Mouse (Mus musculus): ENCODE results near the gene Surf4. TPM values are rescaled to one million over a fixed set of nuclear protein-coding genes. Genes with fewer than 3 reads are reported as not detected.

Gene Surf4
- total RNA-seq, 2 experiments from 2014 or later = 69.0 to 75.6 TPM

DNA sequence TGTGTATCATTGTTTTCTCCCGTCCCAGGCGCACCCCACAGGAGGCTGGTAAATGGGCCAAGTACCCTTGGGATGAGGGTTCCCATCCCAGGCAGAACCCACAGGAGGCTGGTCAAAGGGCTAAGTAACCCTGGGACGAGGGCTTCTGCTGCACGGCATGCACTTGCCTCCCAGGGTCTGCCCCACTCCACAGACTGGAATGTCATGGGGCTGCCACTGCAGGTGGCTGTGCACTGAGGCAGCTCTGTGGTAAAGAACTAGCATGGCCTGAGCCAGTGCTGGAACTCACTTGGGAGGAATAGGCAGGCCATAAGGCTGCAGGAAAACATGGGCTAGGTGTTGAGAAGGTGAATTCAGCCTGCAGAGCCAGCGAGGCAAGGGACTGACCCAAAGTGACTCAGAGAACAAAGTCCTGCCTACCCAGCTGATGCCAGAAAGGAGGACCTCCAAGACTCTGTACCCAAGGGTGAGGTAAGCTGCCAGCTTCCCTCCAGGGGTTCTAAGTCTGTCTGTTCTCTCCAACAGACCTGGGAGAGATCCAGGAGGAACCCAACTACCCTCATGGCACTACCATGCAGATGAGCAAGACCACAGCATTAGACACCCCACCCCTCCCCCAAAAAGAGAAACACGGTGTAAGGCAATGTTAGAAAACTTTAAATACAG, 13.4 kb downstream of the Surf4 start:
- intact Hi-C loops (cut with DNase I) = no loop called here
- TF ChIP-seq CTCF (IDR thresholded peaks at IDR 0.05) = no peak
- no peak for DNase-seq
- no peak overlapping the region for H3K27ac ChIP-seq
- no peak overlapping the region for H3K4me3 ChIP-seq

DNA sequence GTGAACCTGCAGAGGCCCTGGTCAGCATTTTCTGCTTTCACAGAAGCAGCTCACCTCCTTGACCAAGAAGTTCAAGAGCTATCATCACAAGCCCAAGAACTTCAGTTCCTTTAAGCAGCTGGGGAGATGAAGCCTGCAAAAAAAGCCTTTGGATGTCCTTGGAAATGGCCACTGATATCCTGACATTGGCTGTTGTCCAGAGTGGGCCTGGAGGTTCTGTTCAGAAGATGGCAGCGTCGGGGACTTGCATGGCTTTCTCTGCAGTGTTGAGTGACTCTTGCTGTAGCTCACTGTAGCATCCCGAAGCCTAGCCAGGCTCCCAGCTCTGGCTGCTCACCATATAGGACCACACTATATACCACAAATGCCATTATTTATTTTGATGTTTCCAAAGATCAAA, 14.0 kb downstream of the Surf4 start:
- intact Hi-C loops (cut with DNase I) = no loop called here

DNA sequence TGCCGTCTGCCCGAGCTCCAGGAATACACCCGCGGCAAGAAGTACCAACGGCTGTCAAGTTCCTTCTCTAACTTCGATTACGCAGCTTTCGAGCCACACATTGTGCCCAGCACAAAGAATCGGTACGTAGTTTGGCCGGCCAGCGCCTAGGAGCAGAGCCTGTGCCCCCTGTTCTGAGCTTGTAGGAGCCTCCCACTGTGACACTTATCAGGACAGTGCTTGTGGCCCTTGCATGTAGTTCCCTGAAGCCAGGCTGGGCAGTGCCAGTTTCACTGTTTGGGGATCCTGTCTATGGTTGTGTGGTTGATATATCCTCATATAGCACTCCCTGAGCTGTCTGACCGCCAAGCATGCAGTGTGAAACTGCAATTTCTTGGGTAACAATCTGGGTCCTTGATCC, 17.0 kb downstream of the Surf4 start:
- intact Hi-C loops (cut with DNase I) = no loop called here
- Histone ChIP-seq H3K4me3 (peak overlapping the region; percentile 89), H3K27ac (peak overlapping the region; percentile 93)
- no peak for TF ChIP-seq CTCF (IDR thresholded peaks at IDR 0.05)
- DNase-seq = no peak

More for the DNA sequence above, 14.0 kb downstream of the Surf4 start:
- no peak for DNase-seq
- Histone ChIP-seq H3K4me3 (no peak overlapping the region), H3K27ac (no peak overlapping the region)
- no peak for TF ChIP-seq CTCF (IDR thresholded peaks at IDR 0.05)

DNA sequence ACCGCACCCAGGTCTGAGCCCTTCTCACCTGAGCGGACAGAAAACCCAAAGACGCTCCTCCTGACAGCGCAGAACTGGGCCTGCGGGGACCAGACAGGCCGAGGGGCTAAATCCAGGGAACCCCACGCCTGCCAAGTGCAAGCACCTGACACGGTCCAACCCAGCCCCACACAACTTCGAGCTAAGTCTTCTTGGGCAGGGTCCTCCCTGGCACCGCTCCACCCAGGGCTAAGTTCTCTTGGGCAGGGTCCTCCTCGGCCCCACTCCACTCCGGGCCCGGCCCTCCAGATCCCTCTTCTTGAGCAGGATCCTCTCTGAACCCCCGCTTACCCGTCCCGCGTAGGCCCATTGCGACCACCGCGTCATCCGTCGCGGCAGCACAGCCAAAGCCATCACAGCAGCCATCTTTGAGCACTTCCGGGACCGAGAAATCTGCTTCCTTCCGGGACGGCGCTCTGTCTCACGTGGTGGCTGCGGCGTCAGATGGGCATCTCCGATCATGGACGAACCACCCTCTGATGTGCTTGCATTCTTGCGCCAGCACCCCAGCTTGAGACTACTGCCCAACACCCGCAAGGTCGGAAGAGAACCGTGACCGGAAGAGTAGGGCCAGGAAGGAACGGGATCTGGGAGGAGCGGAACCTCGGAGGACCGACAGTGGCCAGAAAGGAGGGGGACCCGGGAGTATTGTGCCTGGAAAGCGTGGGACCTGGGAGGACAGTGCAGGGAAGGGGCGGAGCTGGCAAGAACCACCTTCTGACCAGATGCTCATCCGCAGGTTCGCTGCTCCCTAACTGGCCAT, 17.6 kb downstream of the Surf4 start, which contains the start of the genes Surf2 and Surf1:
Surf2 (plus strand) TSS at position 441 of the 802 bp plus-strand sequence.
Surf1 (minus strand) TSS at position 604 of the 802 bp plus-strand sequence.
- DNase-seq = peak; percentile 85
- peak within 1 kb of the TSS; percentile 89 for H3K4me3 ChIP-seq
- intact Hi-C loops (cut with DNase I) = no loop called here
- no peak for TF ChIP-seq CTCF (IDR thresholded peaks at IDR 0.05)
- peak within 1 kb of the TSS; percentile 93 for H3K27ac ChIP-seq

DNA sequence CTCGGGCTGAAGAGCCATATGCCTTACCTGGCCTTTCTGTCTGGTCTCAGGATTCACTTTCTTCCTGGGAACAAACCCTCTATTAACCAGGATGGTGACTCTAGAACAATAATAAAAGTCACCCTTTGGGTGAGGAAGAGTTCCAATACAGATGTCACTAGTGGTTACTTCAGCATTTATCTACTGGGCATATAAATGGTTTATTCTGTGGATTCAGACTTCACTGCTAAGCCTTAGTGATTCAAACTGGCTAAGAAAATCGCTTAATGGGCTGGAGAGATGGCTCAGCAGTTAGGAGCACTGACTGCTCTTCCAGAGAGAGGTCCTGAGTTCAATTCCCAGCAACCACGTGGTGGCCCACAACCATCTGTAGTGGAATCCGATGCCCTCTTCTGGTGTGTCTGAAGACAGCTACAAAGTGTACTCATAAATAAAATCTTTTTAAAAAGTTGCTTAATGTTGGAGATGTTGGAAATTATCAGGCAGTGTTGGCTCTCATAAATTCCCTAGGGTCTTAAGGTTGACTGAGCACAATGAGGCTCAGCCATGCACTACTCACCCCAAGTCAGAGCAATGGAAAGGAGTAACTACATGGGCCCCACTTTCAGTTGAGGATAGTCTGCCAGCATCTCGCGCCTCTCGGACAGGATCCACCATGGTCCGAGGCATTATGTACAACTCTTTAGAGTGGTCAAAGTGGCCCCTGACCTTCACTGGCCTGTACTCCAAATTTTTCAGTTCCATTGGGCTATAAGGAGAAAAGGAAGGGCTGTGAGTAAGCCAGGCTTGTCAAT, 19.4 kb downstream of the Surf4 start:
- no peak overlapping the region for H3K27ac ChIP-seq
- intact Hi-C loops (cut with DNase I) = no loop called here
- H3K4me3 ChIP-seq = peak overlapping the region; percentile 89; the same call in 1 of the 2 replicates
- TF ChIP-seq CTCF (IDR thresholded peaks at IDR 0.05) = no peak
- DNase-seq = no peak

DNA sequence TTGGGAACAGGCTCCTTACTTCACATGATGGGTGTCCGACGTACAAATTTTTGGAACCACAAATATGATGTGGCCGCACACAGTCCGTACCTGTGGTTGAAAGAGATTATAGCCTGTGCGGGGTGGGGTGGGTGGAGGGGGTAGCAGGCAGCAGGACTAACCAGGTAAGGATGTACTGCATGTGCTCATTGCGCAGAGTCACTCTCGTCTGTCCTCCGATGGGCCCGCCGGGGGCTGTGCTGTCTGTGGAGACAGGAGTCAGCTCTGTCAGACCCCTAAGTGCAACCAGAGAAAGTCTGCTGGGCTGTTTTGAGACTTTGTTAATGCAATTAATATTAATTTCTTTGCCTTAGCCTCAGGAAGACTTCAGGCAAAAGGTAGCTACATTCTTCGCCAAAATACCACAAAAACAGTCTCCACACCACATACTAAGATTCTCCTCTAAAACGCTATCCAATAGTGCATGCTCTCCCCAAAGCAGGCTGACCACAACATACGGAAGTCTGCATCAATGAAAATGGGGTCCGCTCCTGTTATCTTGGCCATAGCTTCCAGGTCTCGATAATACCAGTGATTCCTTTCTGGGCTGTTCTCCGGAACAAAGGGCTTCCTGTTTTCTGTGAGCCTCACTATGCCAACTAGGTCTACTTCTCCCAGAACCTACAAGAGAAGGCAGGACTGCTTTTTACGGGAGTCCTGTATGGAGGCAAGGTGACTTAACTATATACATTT, 20.1 kb downstream of the Surf4 start:
- no peak for DNase-seq
- Histone ChIP-seq H3K4me3 (no peak overlapping the region), H3K27ac (no peak overlapping the region)
- intact Hi-C loops (cut with DNase I) = no loop called here
- TF ChIP-seq CTCF (IDR thresholded peaks at IDR 0.05) = no peak

DNA sequence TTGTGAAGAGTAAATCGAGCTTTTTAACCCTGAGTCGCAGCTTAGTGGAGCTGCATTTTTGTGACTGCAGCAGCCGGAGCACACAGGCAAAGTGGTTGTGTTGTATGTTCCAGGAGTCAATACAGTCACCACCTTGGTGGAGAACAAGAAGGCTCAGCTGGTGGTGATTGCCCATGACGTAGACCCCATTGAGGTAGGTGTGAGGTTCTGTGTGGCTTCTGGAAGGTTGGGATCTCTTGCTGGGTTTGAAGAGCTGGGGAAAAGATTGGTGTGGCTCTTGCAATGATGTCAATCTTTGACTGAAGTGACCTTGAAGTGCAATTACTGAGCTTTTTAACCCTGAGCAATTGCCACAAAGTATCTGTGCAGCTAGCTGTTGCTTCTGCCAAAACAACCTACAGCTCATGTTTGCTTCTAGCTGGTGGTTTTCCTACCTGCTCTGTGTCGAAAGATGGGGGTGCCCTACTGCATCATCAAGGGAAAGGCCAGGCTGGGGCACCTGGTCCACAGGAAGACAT, 21.4 kb downstream of the Surf4 start:
- intact Hi-C loops (cut with DNase I) = no loop called here
- TF ChIP-seq CTCF (IDR thresholded peaks at IDR 0.05) = no peak
- Histone ChIP-seq H3K27ac (0 out of 2 replicates have a peak overlapping the region, but pooled peaks have one; percentile 2), H3K4me3 (peak overlapping the region; percentile 83)
- DNase-seq = no peak

DNA sequence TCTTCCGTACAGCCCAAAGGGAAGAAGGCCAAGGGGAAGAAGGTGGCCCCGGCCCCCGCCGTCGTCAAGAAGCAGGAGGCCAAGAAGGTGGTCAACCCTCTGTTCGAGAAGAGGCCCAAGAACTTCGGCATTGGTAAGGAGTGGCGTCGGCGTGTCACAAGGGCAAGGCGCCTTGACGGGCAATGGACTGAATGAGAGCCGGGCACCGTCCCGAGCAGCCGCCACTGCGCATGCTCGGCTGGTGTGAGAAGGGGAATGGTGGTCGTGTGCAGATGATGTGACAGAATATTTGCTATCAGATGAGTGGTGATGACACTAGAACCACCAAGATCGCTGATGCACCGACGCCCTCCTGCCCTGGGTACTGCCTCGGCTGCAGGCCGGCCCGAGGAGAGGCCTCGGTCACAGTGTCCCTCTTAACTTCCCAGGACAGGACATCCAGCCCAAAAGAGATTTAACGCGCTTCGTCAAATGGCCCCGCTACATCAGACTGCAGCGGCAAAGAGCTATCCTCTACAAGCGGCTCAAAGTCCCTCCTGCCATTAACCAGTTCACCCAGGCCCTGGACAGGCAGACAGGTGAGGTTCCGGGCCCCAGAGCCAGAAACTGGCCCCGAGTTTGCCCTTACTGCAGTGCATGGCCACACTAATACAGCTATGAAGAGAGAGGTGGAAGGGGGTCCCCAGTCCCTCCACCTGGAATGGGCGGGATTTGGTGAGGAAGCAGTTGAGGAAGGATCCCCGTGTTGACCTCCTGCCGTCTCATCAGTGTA, 22.5 kb downstream of the Surf4 start:
- intact Hi-C loops (cut with DNase I) = loop anchor here (2.0 kb wide), 1 partner anchor 22 kb away; the partner anchor contains the start of gene Surf4
- peak; percentile 72 for DNase-seq

DNA sequence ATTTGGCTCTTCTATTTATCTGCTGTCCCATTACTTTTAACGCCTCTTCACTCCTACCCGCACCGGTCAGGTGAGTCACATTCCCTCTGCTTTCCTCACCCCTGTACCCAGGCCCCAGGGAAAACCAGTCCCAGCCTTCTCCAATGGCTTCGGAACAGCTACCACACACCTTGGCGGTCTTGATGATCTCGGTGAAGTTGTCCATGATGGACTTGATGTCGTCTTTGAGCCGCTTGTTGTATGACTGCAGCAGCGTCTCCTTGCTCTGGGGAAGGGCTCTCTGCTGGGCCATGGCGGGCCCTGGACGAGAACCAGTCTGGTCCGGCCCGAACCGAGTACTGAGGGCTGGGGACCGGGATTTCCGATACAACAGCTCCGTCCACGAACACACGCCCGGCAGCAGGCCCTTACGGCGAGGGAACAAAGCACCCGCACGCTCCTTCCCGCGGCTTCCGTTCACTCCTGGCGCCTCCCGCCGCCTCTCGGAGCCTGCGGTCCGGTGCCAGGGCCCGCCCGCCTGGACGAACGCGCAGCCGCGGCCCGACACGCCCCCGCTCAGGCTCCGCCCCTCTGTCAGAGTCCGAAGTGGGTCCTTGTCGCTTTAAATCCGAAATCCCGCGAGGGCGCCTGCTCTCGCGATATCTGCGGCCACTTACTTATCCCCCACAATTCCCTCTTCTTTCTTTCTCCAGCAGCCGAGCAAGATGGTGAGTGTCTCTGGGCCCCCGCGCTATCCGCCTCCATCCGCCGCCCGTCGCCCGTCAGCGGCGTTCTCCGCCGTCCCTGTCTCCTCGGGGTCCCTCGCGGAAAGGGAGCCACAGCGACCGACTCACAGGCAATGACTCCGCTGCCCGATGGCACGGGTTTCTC, 23.4 kb downstream of the Surf4 start, which contains the start of the genes Med22 and Rpl7a:
Med22 (minus strand) TSS at position 554 of the 870 bp plus-strand sequence.
Rpl7a (plus strand) TSS at position 641 of the 870 bp plus-strand sequence.
- intact Hi-C loops (cut with DNase I) = loop anchor here (2.0 kb wide), 1 partner anchor 22 kb away; the partner anchor contains the start of gene Surf4
- DNase-seq = peak; percentile 100
- TF ChIP-seq CTCF (IDR thresholded peaks at IDR 0.05) = no peak
- peak within 1 kb of the TSS; percentile 83 for H3K4me3 ChIP-seq
- peak within 1 kb of the TSS; percentile 91 for H3K27ac ChIP-seq

More for the DNA sequence above, 22.5 kb downstream of the Surf4 start:
- TF ChIP-seq CTCF (IDR thresholded peaks at IDR 0.05) = no peak
- Histone ChIP-seq H3K4me3 (peak overlapping the region; percentile 83), H3K27ac (peak overlapping the region; percentile 91)

DNA sequence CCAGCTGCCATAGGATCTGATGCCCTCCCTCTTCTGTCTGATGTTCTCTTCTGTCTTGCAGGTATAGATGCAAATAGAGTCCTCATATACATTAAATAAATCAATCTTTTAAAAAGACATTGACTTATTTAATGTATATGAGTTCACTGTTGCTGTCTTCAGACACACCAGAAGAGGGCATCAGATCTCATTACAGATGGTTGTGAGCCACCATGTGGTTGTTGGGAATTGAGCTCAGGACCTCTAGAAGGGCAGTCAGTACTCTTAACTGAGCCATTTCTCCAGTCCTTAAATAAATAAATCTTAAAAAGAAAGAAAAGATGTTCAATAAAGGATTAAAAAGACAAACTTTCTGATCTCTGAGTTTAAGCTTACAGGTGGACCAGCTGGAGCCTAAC, 24.3 kb downstream of the Surf4 start:
- H3K4me3 ChIP-seq = peak overlapping the region; percentile 83
- no peak for DNase-seq
- intact Hi-C loops (cut with DNase I) = no loop called here
- peak; percentile 17; the same call in 1 of the 2 replicates for TF ChIP-seq CTCF (IDR thresholded peaks at IDR 0.05)
- peak overlapping the region; percentile 91 for H3K27ac ChIP-seq
